Mouse (Mus musculus): Measurements from ENCODE around the gene Ccdc180.

- TF ChIP-seq CTCF (IDR thresholded peaks at IDR 0.05) (no peak), POLR2A (IDR thresholded peaks at IDR 0.05; ENCODE audit: insufficient read depth, low read depth, low read length) (no peak), EP300 (IDR thresholded peaks at IDR 0.05; ENCODE audit: insufficient read depth, low read depth, low read length) (no peak)
Measured at GRCm38 (mm10) chr4:45964771-45965439, 74.8 kb downstream of the Ccdc180 start, which contains the start of gene Tdrd7.
